Mouse (Mus musculus) megakaryocyte, embryonic 14.5 days (primary cell): Measurements from ENCODE around the gene Capg.

ENCODE experiments used
- FLI1 ChIP-seq: IDR thresholded peaks from 2 replicates; pipeline ENCODE4 v1.6.1; 2012; ENCODE audit warnings: low read length, inconsistent platforms, mixed read lengths
- GATA1 ChIP-seq: IDR thresholded peaks from 3 replicates; pipeline ENCODE4 v1.6.1; 2012; ENCODE audit warnings: mixed read lengths, low read length, inconsistent platforms, borderline replicate concordance

DNA sequence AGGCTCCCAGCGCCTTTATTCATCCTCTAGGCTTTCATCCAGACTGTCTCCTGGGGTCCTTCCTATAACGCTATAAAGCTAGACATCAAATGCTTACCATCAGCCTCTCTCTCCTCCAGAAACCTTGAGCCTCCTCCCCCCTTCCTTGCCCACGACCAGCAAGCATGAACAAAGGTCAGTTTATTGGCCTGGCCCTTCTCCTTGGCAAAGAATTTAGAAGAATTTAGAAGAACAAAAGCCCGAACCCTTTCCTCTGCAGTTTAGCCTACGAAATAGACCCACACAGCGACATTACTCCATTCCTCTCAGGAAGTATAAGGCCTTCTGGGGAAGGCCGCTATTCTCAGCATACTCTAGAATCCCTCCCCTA, 31.1 kb upstream of the Capg start:
- TF ChIP-seq GATA1 (no peak), FLI1 (no peak)
